Mouse (Mus musculus) CD4-positive naive resting alpha-beta T cell, adult 57 days (primary cell): Measurements from ENCODE around the gene Dhx33. TPM values are rescaled to one million over a fixed set of nuclear protein-coding genes. Genes with fewer than 3 reads are reported as not detected.

Source experiments
- total RNA-seq: library from RNA; stranded (reverse); gene quantifications from one replicate; pipeline ENCODE4 v1.2.4, GENCODE M21; 2023

Gene Dhx33
- 29.1 TPM for total RNA-seq

GRCm38 (mm10) chr11:71004316-71004773 is at the start of gene Dhx33:
Gene Dhx33 (minus strand): TSS chr11:71004437.

GRCm38 (mm10) chr11:71033163-71033761 is 29.0 kb upstream of the Dhx33 start, which contains the start of gene 6330403K07Rik:
Gene 6330403K07Rik (minus strand): TSS chr11:71033513.

DNA sequence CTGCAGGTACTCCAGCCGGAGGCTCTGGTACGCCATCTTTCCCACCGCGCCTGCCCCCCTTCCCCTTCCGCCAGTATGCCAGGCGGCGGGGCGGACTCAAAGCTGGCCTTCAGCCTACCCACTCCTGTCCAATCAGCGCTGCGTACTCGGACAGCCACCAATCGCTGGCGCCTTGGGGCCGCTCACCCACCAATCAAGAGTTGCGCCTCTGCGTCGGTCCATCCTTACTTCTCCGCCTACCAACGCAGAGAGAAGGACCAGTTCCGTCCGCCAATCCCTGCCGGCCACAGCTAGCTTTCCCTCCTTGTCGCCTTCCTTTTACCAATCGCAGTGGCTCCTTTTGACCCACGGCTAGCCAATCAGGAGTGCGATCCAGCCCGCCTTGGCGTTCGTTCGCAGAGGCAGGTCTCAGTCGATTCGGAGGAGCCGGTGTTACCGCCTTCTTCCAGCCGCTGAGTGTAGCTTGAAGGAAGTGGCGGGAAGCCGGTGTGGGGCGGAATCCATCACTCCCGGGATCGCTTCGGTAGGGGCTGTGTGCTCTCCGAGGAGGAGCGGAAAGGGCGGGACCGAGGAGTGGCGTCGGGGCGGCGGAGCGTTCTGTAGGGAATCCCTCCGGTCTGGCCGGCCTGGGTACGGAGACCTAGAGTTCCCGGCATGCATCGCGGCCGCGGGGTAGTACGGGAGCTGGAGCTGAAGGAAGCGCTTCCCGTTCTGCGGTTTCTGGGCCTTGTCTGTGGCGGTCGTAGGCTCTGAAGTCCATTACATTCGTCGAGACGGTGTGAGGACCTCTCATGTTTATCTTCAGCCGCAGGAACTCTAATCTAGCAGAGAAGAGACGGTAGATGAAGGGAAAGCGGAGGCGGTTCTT is 15.2 kb upstream of the Dhx33 start, which contains the start of the genes Mis12 and Derl2:
Mis12 (plus strand) TSS at position 411 of the 868 bp plus-strand sequence.
Derl2 (minus strand) TSS at position 641 of the 868 bp plus-strand sequence.

DNA sequence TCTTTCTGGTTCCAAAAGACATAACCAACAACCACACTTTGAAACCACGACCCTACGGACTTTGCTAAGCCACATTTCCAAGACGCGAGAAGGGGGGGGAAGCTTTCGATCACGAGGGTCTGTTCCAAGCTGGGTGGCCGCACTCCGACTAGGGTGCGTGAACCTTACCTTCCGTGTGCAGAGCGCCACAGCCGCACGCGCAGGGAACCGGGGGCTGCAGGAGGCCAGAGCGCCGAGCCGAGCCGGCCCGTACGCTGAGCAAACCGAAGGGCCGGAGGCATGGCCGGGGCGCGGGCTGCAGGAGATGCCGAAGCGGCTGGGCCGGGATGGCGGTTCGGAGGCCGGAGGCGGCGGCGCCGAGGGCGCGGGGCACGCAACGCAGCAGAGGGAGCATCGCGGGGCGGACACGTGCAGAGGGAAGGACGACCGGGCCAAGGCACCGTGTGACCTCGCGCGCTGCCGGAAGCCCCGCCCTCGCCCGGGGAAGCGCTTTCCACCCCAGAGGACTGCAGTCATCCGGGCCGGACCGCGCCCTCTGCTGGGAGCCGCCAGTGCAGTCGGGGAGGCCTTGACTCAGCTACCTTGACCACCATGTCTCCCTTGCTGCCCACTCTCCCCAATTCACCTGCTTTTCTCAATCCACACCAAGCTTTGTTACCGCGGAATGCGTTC is 21.5 kb downstream of the Dhx33 start, which contains the start of gene C1qbp:
C1qbp (minus strand) TSS at position 470 of the 672 bp plus-strand sequence.

DNA sequence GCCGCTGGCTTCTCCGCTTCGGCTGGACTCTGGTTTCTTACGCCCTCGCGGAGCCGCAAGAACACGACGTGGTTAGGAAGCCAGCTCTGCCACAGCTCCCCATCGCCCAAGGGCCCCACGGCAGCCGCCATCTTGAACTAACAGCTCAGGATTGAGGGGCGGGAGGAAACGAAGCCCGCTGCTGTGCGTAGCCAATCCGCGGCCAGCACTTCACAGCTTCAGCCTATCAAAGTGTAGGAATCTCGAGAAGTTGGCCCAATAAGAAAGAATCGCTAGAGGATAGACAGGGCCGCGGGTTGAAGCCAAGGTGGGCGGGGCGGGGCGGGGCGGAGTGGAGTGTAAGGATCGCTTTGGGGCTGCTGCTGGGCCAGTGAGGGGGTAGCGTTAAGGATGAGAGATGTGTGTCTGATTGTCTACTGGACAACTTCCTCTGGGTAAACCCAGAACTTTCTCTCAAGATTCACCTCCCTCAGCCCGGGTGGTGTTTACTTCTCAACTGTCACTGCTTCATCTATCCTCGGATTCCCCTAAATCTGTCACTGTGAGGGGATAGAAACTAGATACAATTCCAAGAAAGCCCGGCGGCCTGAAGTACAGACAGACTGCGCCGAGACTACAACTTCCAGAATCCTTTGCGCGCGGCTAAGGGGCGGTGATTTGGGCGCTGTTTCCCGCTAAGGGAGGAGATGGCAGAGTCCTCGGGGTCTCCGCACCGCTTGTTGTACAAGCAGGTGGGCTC is 34.2 kb downstream of the Dhx33 start, which contains the start of the genes Nup88 and Rpain:
Nup88 (minus strand) TSS at position 153 of the 739 bp plus-strand sequence.
Rpain (plus strand) TSS at position 393 of the 739 bp plus-strand sequence.

Other genes starting within 250 kb of the Dhx33 start
- gene Zfp3, start 240.2 kb downstream of the Dhx33 start, total RNA-seq = 2.7 TPM
- gene Scimp, start 191.9 kb downstream of the Dhx33 start, total RNA-seq = 1.5 TPM
- gene Rabep1, start 159.7 kb downstream of the Dhx33 start, total RNA-seq = 34.7 TPM
- 82.1 TPM for gene Nup88, start 34.5 kb downstream of the Dhx33 start, total RNA-seq
- 59.2 TPM for gene Rpain, start 34.2 kb downstream of the Dhx33 start, total RNA-seq
- 90.6 TPM for gene C1qbp, start 21.4 kb downstream of the Dhx33 start, total RNA-seq
- gene Mis12, start 15.2 kb upstream of the Dhx33 start, total RNA-seq = 12.0 TPM
- 25.8 TPM for gene Derl2, start 15.4 kb upstream of the Dhx33 start, total RNA-seq
- 0.77 TPM for gene 6330403K07Rik, start 29.1 kb upstream of the Dhx33 start, total RNA-seq
- 6.3 TPM for gene Nlrp1a, start 140.3 kb upstream of the Dhx33 start, total RNA-seq
- gene Nlrp1b, start 226.3 kb upstream of the Dhx33 start, total RNA-seq = 0.35 TPM